Mouse (Mus musculus) limb, embryonic 14.5 days (tissue): ENCODE results near the gene Pgap2. TPM values are rescaled to one million over a fixed set of nuclear protein-coding genes. Genes with fewer than 3 reads are reported as not detected.
A peak's percentile ranks its signal among the peaks of the same experiment; 100 is the strongest.

Experiments used
- ATAC-seq: fragments of 200-750 bp; cut with Nextera tagmentation; 2 replicates; pipeline ENCODE4 v1.8.0; 2017; ENCODE audit warnings: low read depth, moderate number of reproducible peaks, moderate TSS enrichment; ENCODE audit not compliant: low FRiP score
- DNase-seq: peaks from one replicate; pipeline ENCODE4 v3.0.0-alpha.2; 2015; ENCODE audit warnings: low spot score
- H3K27ac ChIP-seq: fragments of 300-500 bp; sonication (generic); replicated peaks from 2 replicates; pipeline ENCODE4 v1.5.1; 2014; ENCODE audit warnings: low read depth, mild to moderate bottlenecking, low read length, moderate library complexity, mixed read lengths
- H3K27me3 ChIP-seq: fragments of 300-500 bp; sonication (generic); 2 replicates; pipeline ENCODE4 v1.6.1; 2014; ENCODE audit warnings: low read length, mixed read lengths; ENCODE audit not compliant: control insufficient read depth, insufficient read depth
- H3K36me3 ChIP-seq: fragments of 300-500 bp; sonication (generic); 2 replicates; pipeline ENCODE4 v1.6.1; 2014; ENCODE audit warnings: mild to moderate bottlenecking, low read length, moderate library complexity, mixed read lengths; ENCODE audit not compliant: control insufficient read depth, insufficient read depth
- H3K4me1 ChIP-seq: fragments of 300-500 bp; sonication (generic); 2 replicates; pipeline ENCODE4 v1.6.1; 2014; ENCODE audit warnings: antibody characterized with exemption, low read length, mixed read lengths; ENCODE audit not compliant: control insufficient read depth, insufficient read depth
- H3K4me2 ChIP-seq: fragments of 300-500 bp; sonication (generic); replicated peaks from 2 replicates; pipeline ENCODE4 v1.6.1; 2014; ENCODE audit warnings: low read depth, mild to moderate bottlenecking, low read length, moderate library complexity; ENCODE audit not compliant: severe bottlenecking
- H3K4me3 ChIP-seq: fragments of 300-500 bp; sonication (generic); replicated peaks from 2 replicates; pipeline ENCODE4 v1.5.1; 2014; ENCODE audit warnings: low read length
- H3K9ac ChIP-seq: fragments of 300-500 bp; sonication (generic); 2 replicates; pipeline ENCODE4 v1.6.1; 2014; ENCODE audit warnings: mild to moderate bottlenecking, low read depth, low read length, moderate library complexity; ENCODE audit not compliant: severe bottlenecking
- H3K9me3 ChIP-seq: fragments of 300-500 bp; sonication (generic); 2 replicates; pipeline ENCODE4 v1.6.1; 2016; ENCODE audit warnings: low read length; ENCODE audit not compliant: control insufficient read depth
- POLR2A ChIP-seq: fragments of 200-500 bp; IDR thresholded peaks from 2 replicates; pipeline ENCODE4 v1.8.0; 2012; ENCODE audit warnings: inconsistent platforms, mild to moderate bottlenecking, moderate library complexity, borderline replicate concordance; ENCODE audit not compliant: insufficient read depth, insufficient read length; ENCODE audit errors: extremely low read depth
- WGBS: fragments of 180-500 bp; shearing (Covaris S2); extraction: QIAGEN DNeasy Blood & Tissue Kit; methylation state at CpG from one replicate; pipeline ENCODE4 v1.1.7; 2014; 5-methylcytosine and 5-hydroxymethylcytosine counted together
- polyA plus RNA-seq, 2 experiments: library from polyadenylated mRNA; depleted of rRNA in 1 of 2; stranded (reverse) in 1 of 2; unstranded in 1 of 2; fragments of >200 nt; fragmentation: Nextera tagmentation in 1 of 2; extraction: Ambion mirVana in 1 of 2; gene quantifications; 2 replicates each; pipeline versions ENCODE4 v1.2.1 to v1.2.3; 2012 to 2014

Gene Pgap2
- polyA plus RNA-seq, 2 experiments = 77.1 to 94.2 TPM

GRCm38 (mm10) chr7:102246265-102246664 lies 36.3 kb downstream of the Pgap2 start:
- Histone ChIP-seq H3K27ac (0 out of 2 replicates have a peak overlapping the region, but pooled peaks have one; percentile 1), H3K9ac (no peak overlapping the region; the same call in 1 of the 2 replicates), H3K4me3 (no peak overlapping the region), H3K4me1 (peaks cover 32% of the 10 kb centered on the region), H3K27me3 (no peaks in the 10 kb centered on the region), H3K9me3 (no peaks in the 10 kb centered on the region), H3K4me2 (no peak overlapping the region), H3K36me3 (peaks cover 6% of the 10 kb centered on the region; the same call in 1 of the 2 replicates)
- 58% methylated on average over 6 of the region's 6 CpGs for WGBS
- no peak for TF ChIP-seq POLR2A
- no peak for ATAC-seq
- no peak for DNase-seq

GRCm38 (mm10) chr7:102246956-102247797 lies 37.2 kb downstream of the Pgap2 start:
- peaks cover 32% of the 10 kb centered on the region for H3K4me1 ChIP-seq
- H3K27me3 ChIP-seq = no peaks in the 10 kb centered on the region
- 52% methylated on average over 12 of the region's 12 CpGs for WGBS
- no peaks in the 10 kb centered on the region for H3K9me3 ChIP-seq
- DNase-seq (no peak), ATAC-seq (no peak)
- 0 out of 2 replicates have a peak, but pooled peaks cover 3% of the 10 kb centered on the region for H3K36me3 ChIP-seq
- H3K9ac ChIP-seq = no peak overlapping the region; the same call in 1 of the 2 replicates
- 0 out of 2 replicates have a peak overlapping the region, but pooled peaks have one; percentile 85 for H3K4me3 ChIP-seq
- H3K4me2 ChIP-seq = peak overlapping the region; percentile 64; the same call in 1 of the 2 replicates
- no peak for TF ChIP-seq POLR2A
- no peak overlapping the region for H3K27ac ChIP-seq

- Histone ChIP-seq H3K4me1 (peaks cover 32% of the 10 kb centered on the region), H3K4me2 (peak overlapping the region; percentile 64), H3K27ac (peak overlapping the region; percentile 93; the same call in 1 of the 2 replicates), H3K9me3 (no peaks in the 10 kb centered on the region), H3K4me3 (peak overlapping the region; percentile 85), H3K9ac (peak overlapping the region; percentile 86), H3K36me3 (no peaks in the 10 kb centered on the region), H3K27me3 (no peaks in the 10 kb centered on the region)
- no peak for ATAC-seq
- no peak for DNase-seq
- 23% methylated on average over 16 of the region's 16 CpGs for WGBS
- TF ChIP-seq POLR2A = no peak
Measured at GRCm38 (mm10) chr7:102248691-102249404, 38.8 kb downstream of the Pgap2 start.

GRCm38 (mm10) chr7:102249531-102249895 lies 39.5 kb downstream of the Pgap2 start:
- H3K4me3 ChIP-seq = peak overlapping the region; percentile 85
- peak overlapping the region; percentile 86 for H3K9ac ChIP-seq
- DNase-seq = peak; percentile 35
- H3K4me2 ChIP-seq = peak overlapping the region; percentile 64
- WGBS = 1% methylated on average over 23 of the region's 23 CpGs
- no peak for TF ChIP-seq POLR2A
- peak; percentile 39 for ATAC-seq
- peaks cover 32% of the 10 kb centered on the region for H3K4me1 ChIP-seq
- H3K36me3 ChIP-seq = no peaks in the 10 kb centered on the region
- H3K9me3 ChIP-seq = no peaks in the 10 kb centered on the region
- H3K27ac ChIP-seq = peak overlapping the region; percentile 93
- no peaks in the 10 kb centered on the region for H3K27me3 ChIP-seq
